Mouse (Mus musculus) olfactory bulb, adult 2 months (tissue): ENCODE results near the gene Btn2a2.

Source experiments
- CTCF ChIP-seq: fragments of 200-500 bp; IDR thresholded peaks from 2 replicates; pipeline ENCODE4 v1.5.1; 2012; ENCODE audit warnings: low read depth, mild to moderate bottlenecking, low read length, moderate library complexity; ENCODE audit not compliant: insufficient read depth
- POLR2A ChIP-seq: fragments of 200-500 bp; IDR thresholded peaks from 2 replicates; pipeline ENCODE4 v1.6.1; 2012; ENCODE audit warnings: mild to moderate bottlenecking, low read depth, low read length, moderate library complexity; ENCODE audit not compliant: insufficient read depth

DNA sequence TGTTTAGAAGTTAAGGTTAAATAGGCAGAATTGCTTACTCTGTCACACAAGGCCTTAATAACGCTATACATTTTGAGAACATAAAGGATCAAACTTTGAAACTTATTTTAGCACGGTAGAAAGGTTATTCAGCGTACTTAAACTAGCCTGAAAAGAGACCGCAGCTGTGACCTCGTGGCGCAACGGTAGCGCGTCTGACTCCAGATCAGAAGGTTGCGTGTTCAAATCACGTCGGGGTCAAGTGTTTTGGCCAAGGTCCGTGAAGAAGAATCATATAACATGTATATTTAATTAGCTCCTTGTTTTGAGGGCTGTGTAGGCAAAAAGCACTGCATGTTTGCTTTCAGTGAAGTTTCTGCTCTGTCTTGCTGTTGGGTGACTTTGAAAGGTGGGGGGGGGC, 17.7 kb upstream of the Btn2a2 start:
- TF ChIP-seq CTCF = no peak
- TF ChIP-seq POLR2A = no peak
